Mouse (Mus musculus) thymus, adult 2 months (tissue): ENCODE measurements around the gene Eng.

ENCODE experiments used
- CTCF ChIP-seq: fragments of 200-500 bp; IDR thresholded peaks from 2 replicates; pipeline ENCODE4 v1.5.1; 2012; ENCODE audit warnings: mild to moderate bottlenecking, control low read depth, low read length, moderate library complexity, borderline replicate concordance; ENCODE audit not compliant: control insufficient read depth, poor library complexity, insufficient read depth; ENCODE audit errors: extremely low read depth
- POLR2A ChIP-seq: fragments of 200-500 bp; IDR thresholded peaks from 2 replicates; pipeline ENCODE4 v1.6.1; 2012; ENCODE audit warnings: mild to moderate bottlenecking, low read length, control low read depth, moderate library complexity; ENCODE audit not compliant: control insufficient read depth, poor library complexity, insufficient read depth; ENCODE audit errors: extremely low read depth

- TF ChIP-seq CTCF (no peak), POLR2A (no peak)
Measured at GRCm38 (mm10) chr2:32711301-32712056, 65.1 kb downstream of the Eng start.
